Mouse (Mus musculus) limb, embryonic 11.5 days (tissue): ENCODE measurements around the gene Ammecr1. TPM values are rescaled to one million over a fixed set of nuclear protein-coding genes. Genes with fewer than 3 reads are reported as not detected.

Experiments
- ATAC-seq: fragments of 200-750 bp; cut with Nextera tagmentation; 2 replicates; pipeline ENCODE4 v1.8.0; 2017; ENCODE audit warnings: low read depth; ENCODE audit not compliant: insufficient number of reproducible peaks, low FRiP score, low TSS enrichment
- DNase-seq: peaks from one replicate; pipeline ENCODE4 v3.0.0-alpha.2; 2015; ENCODE audit warnings: low spot score
- H3K27ac ChIP-seq: fragments of 300-500 bp; sonication (generic); replicated peaks from 2 replicates; pipeline ENCODE4 v1.5.1; 2014; ENCODE audit warnings: low read depth, mild to moderate bottlenecking, low read length
- H3K27me3 ChIP-seq: fragments of 300-500 bp; sonication (generic); 2 replicates; pipeline ENCODE4 v1.6.1; 2014; ENCODE audit warnings: mild to moderate bottlenecking, low read length, mixed read lengths; ENCODE audit not compliant: control insufficient read depth, insufficient read depth
- H3K36me3 ChIP-seq: fragments of 300-500 bp; sonication (generic); 2 replicates; pipeline ENCODE4 v1.6.1; 2014; ENCODE audit warnings: mild to moderate bottlenecking, low read length, moderate library complexity, mixed read lengths; ENCODE audit not compliant: control insufficient read depth, insufficient read depth
- H3K4me1 ChIP-seq: fragments of 300-500 bp; sonication (generic); 2 replicates; pipeline ENCODE4 v1.6.1; 2014; ENCODE audit warnings: low read length, mixed read lengths; ENCODE audit not compliant: control insufficient read depth, insufficient read depth
- H3K4me2 ChIP-seq: fragments of 300-500 bp; sonication (generic); 2 replicates; pipeline ENCODE4 v1.6.1; 2014; ENCODE audit warnings: low read depth, mild to moderate bottlenecking, moderate library complexity; ENCODE audit not compliant: severe bottlenecking
- H3K4me3 ChIP-seq: fragments of 300-500 bp; sonication (generic); 2 replicates; pipeline ENCODE4 v1.5.1; 2014; ENCODE audit warnings: low read depth, low read length
- H3K9ac ChIP-seq: fragments of 300-500 bp; sonication (generic); 2 replicates; pipeline ENCODE4 v1.6.1; 2014; ENCODE audit warnings: mild to moderate bottlenecking, low read length
- H3K9me3 ChIP-seq: fragments of 300-500 bp; sonication (generic); 2 replicates; pipeline ENCODE4 v1.6.1; 2016; ENCODE audit warnings: low read length; ENCODE audit not compliant: control insufficient read depth
- WGBS: fragments of 180-500 bp; shearing (Covaris S2); extraction: QIAGEN DNeasy Blood & Tissue Kit; methylation state at CpG from one replicate; pipeline ENCODE4 v1.1.7; 2014; 5-methylcytosine and 5-hydroxymethylcytosine counted together
- polyA plus RNA-seq: library from polyadenylated mRNA; unstranded; fragments of >200 nt; fragmentation: Nextera tagmentation; extraction: Ambion mirVana; gene quantifications from 2 replicates; pipeline ENCODE4 v1.2.1, GENCODE M21; 2014

The Ammecr1 gene
- polyA plus RNA-seq, 1 experiment from 2014 or later: 15.5 TPM

DNA sequence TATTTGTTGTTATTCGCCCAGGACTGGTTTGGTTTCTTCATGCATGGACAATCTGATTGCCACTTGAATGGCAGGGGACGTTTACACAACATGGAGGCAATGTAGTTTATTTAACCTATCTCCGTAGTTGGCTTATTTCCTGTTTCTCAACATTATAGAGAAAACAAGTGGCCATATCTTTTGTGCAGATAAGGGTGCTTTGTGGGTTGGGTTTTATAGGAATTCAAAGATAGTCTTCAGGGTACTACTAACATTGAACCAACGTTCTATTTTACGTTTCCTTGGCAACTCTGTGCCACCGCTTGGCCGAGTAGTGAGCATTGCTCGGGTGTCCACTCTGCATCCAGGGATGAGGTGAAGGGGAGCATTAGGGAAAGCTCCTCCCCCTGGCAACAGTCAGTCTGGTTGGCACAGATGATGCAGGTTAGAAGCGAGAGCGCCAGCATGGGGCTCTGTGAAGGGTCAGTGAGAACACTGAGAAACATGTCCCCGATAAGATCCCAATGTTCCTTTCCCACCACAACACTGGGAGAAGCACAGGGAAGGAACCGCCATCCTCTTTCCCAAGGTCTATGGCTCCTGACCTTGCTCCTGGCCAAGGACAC lies 136.6 kb downstream of the Ammecr1 start:
- Histone ChIP-seq H3K4me3 (no peak overlapping the region), H3K36me3 (no peaks in the 10 kb centered on the region), H3K4me1 (no peaks in the 10 kb centered on the region), H3K9me3 (no peaks in the 10 kb centered on the region), H3K9ac (no peak overlapping the region), H3K27me3 (no peaks in the 10 kb centered on the region), H3K27ac (no peak overlapping the region), H3K4me2 (no peak overlapping the region)
- DNase-seq: no peak
- no peak for ATAC-seq
- whole genome bisulfite sequencing: 89% methylated on average over 12 of the region's 12 CpGs

GRCm38 (mm10) chrX:142829267-142829666 lies 137.3 kb downstream of the Ammecr1 start:
- no peaks in the 10 kb centered on the region for H3K27me3 ChIP-seq

GRCm38 (mm10) chrX:142828184-142828908 lies 138.2 kb downstream of the Ammecr1 start:
- ATAC-seq: no peak
- Histone ChIP-seq H3K4me2 (no peak overlapping the region), H3K9ac (no peak overlapping the region), H3K27ac (no peak overlapping the region), H3K9me3 (no peaks in the 10 kb centered on the region), H3K27me3 (no peaks in the 10 kb centered on the region), H3K36me3 (no peaks in the 10 kb centered on the region), H3K4me1 (no peaks in the 10 kb centered on the region), H3K4me3 (no peak overlapping the region)
- no peak for DNase-seq
- 78% methylated on average over 13 of the region's 13 CpGs for WGBS

More at GRCm38 (mm10) chrX:142829267-142829666, 137.3 kb downstream of the Ammecr1 start:
- no peak overlapping the region for H3K9ac ChIP-seq
- H3K4me3 ChIP-seq: no peak overlapping the region
- H3K27ac ChIP-seq: no peak overlapping the region
- ATAC-seq (no peak), DNase-seq (no peak)
- 82% methylated on average over 2 of the region's 2 CpGs for WGBS
- no peak overlapping the region for H3K4me2 ChIP-seq
- H3K36me3 ChIP-seq: no peaks in the 10 kb centered on the region
- no peaks in the 10 kb centered on the region for H3K9me3 ChIP-seq
- H3K4me1 ChIP-seq: no peaks in the 10 kb centered on the region

DNA sequence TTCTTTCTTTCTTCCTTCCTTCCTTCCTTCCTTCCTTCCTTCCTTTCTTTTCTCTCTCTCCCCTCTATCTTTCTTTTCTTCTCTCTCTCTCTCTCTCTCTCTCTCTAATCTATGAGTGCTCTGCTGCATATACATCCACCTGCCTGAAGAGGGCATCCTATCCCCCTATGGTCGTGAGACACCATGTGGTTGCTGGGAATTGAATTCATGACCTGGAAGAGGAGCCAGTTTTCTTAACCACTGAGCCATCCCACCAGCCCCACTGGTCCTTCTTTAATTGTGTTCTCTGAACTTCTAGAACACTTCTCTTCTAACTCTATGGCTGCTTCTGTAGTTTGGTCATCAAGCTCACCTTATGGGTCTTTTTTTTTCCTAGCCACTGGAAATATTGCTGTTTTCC lies 138.9 kb downstream of the Ammecr1 start:
- no peak for DNase-seq
- no peak overlapping the region for H3K9ac ChIP-seq
- H3K27ac ChIP-seq: no peak overlapping the region
- 42% methylated on average over 1 of the region's 1 CpGs for WGBS
- no peak overlapping the region for H3K4me3 ChIP-seq
- no peaks in the 10 kb centered on the region for H3K9me3 ChIP-seq
- no peaks in the 10 kb centered on the region for H3K27me3 ChIP-seq
- H3K4me1 ChIP-seq: 0 out of 2 replicates have a peak, but pooled peaks cover 3% of the 10 kb centered on the region
- no peaks in the 10 kb centered on the region for H3K36me3 ChIP-seq
- no peak for ATAC-seq
- H3K4me2 ChIP-seq: no peak overlapping the region

GRCm38 (mm10) chrX:142825309-142825708 lies 141.2 kb downstream of the Ammecr1 start:
- no peak for ATAC-seq
- Histone ChIP-seq H3K27ac (no peak overlapping the region), H3K27me3 (no peaks in the 10 kb centered on the region), H3K36me3 (no peaks in the 10 kb centered on the region), H3K4me3 (no peak overlapping the region), H3K9ac (no peak overlapping the region), H3K9me3 (no peaks in the 10 kb centered on the region), H3K4me1 (0 out of 2 replicates have a peak, but pooled peaks cover 3% of the 10 kb centered on the region), H3K4me2 (no peak overlapping the region)
- DNase-seq: no peak
- 84% methylated on average over 1 of the region's 1 CpGs for WGBS

DNA sequence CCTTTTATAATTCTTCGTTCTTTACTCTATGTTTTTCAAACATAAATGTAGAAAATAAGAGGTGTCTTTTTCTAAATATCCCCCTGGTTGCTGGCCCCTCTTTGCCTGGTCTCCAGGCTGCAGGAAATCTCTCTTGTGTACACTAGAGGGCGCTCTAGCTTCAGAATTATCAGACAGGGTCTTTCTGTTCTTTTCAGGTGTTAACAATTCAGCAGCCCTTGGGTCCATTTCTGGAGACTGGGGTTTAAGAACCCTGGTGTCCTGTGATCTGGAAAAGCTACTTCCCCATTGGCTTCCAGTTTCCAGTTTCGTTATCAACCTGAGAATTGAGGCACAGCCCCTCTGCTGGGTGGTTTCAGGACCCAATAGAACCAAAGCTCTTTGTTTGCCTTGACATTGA lies 144.7 kb downstream of the Ammecr1 start:
- Histone ChIP-seq H3K36me3 (no peaks in the 10 kb centered on the region), H3K27me3 (no peaks in the 10 kb centered on the region), H3K4me3 (no peak overlapping the region), H3K9me3 (no peaks in the 10 kb centered on the region), H3K4me1 (0 out of 2 replicates have a peak, but pooled peaks cover 3% of the 10 kb centered on the region), H3K9ac (no peak overlapping the region), H3K4me2 (no peak overlapping the region), H3K27ac (no peak overlapping the region)
- 36% methylated on average over 3 of the region's 3 CpGs for WGBS
- DNase-seq: no peak
- no peak for ATAC-seq

GRCm38 (mm10) chrX:142821239-142821638 lies 145.3 kb downstream of the Ammecr1 start:
- no peaks in the 10 kb centered on the region for H3K9me3 ChIP-seq
- H3K4me1 ChIP-seq: 0 out of 2 replicates have a peak, but pooled peaks cover 3% of the 10 kb centered on the region
- no peak for ATAC-seq
- 62% methylated on average over 6 of the region's 6 CpGs for WGBS
- H3K4me3 ChIP-seq: no peak overlapping the region
- no peak overlapping the region for H3K4me2 ChIP-seq
- no peaks in the 10 kb centered on the region for H3K27me3 ChIP-seq
- H3K36me3 ChIP-seq: no peaks in the 10 kb centered on the region
- H3K9ac ChIP-seq: no peak overlapping the region
- no peak overlapping the region for H3K27ac ChIP-seq
- DNase-seq: no peak

DNA sequence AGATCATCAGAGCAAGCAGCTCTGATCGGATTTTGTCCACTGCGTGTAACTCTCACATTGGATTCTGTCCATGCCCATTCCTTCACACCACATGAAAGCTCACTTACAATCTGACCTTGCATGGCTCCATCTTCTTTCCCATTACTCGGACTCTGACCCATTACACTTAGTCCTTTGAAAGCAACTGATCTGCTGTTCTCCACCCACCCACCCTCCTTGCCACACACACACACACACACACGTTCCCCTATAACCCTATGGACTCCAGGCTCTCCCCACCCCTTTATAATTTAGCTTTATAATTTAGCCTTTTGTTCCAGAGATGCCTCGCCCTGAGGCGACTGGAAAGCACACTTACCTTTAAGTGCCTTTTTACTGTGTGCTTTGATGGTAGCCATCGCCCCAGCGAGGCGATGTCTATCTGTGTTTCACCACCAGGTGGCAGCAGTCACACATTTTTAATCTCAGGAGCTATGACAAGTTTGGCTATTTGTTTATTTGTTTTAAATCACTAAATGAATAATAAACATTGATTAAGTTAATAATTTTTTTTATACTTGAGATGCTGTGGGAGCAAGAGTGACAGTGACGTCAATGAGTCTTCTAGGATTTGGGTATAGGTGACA lies 148.4 kb downstream of the Ammecr1 start:
- Histone ChIP-seq H3K4me3 (no peak overlapping the region), H3K9me3 (no peaks in the 10 kb centered on the region), H3K36me3 (no peaks in the 10 kb centered on the region), H3K9ac (no peak overlapping the region), H3K27me3 (no peaks in the 10 kb centered on the region), H3K4me1 (0 out of 2 replicates have a peak, but pooled peaks cover 2% of the 10 kb centered on the region), H3K4me2 (no peak overlapping the region), H3K27ac (no peak overlapping the region)
- peak; percentile 70 for DNase-seq
- ATAC-seq: no peak
- WGBS: 37% methylated on average over 10 of the region's 10 CpGs
